Mouse (Mus musculus) megakaryocyte, embryonic 14.5 days (primary cell): ENCODE results near the gene Itfg2. TPM values are rescaled to one million over a fixed set of nuclear protein-coding genes. Genes with fewer than 3 reads are reported as not detected.

Experiments
- H3K27me3 ChIP-seq: replicated peaks from 2 replicates; pipeline ENCODE3; 2012; ENCODE audit warnings: inconsistent platforms
- H3K36me3 ChIP-seq: replicated peaks from 2 replicates; pipeline ENCODE3; 2012; ENCODE audit warnings: low read length, inconsistent platforms, mixed read lengths
- H3K4me1 ChIP-seq: 2 replicates; pipeline ENCODE4 v1.6.1; 2012; ENCODE audit warnings: inconsistent platforms
- H3K4me3 ChIP-seq: replicated peaks from 2 replicates; pipeline ENCODE3; 2012; ENCODE audit warnings: moderate library complexity, mild to moderate bottlenecking, inconsistent platforms
- H3K9me3 ChIP-seq: 2 replicates; pipeline ENCODE4 v1.6.1; 2012; ENCODE audit warnings: inconsistent platforms
- FLI1 ChIP-seq: IDR thresholded peaks from 2 replicates; pipeline ENCODE4 v1.6.1; 2012; ENCODE audit warnings: low read length, inconsistent platforms, mixed read lengths
- GATA1 ChIP-seq: IDR thresholded peaks from 3 replicates; pipeline ENCODE4 v1.6.1; 2012; ENCODE audit warnings: mixed read lengths, low read length, inconsistent platforms, borderline replicate concordance
- polyA plus RNA-seq: library from polyadenylated mRNA; stranded (reverse); fragments of >175 nt; gene quantifications from 2 replicates; pipeline ENCODE4 v1.2.3, GENCODE M21; 2012; ENCODE audit warnings: low replicate concordance; ENCODE audit not compliant: insufficient read depth

Itfg2 gene
- polyA plus RNA-seq, 1 experiment: 10.0 TPM

DNA sequence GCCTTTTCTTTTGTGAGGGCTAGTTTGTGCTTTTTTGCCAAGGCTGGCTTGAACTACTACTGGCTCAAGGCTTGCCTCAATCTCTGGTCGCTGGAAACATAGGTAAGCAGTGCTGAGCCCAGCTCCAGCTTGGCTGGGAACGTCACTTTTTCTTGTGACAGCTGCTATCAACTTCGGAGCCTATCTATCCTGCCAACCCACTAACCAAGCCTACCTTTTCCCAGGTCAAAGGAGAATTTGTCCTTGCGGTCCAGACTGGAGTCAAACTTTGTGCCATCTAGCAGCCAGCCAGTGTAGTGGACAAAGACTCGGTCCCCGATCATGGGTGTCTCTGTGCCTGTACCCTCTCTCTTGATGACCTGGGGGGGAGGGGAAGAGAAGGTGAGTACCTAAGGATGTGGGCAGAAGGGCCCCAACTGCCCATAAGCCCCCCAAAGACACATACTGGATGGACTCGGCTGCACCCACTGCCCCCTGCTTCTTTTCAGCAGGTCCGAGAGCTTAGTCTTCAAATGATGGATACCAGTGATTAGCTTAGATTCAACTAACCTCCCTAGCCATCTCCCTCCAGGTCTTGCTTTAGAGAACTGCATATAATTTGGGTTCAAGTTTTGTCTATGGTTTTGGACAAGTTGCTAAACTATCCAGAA is 11.8 kb upstream of the Itfg2 start:
- peak overlapping the region; percentile 7 for H3K4me3 ChIP-seq
- no peaks in the 10 kb centered on the region for H3K27me3 ChIP-seq
- peaks cover 53% of the 10 kb centered on the region for H3K36me3 ChIP-seq
- no peaks in the 10 kb centered on the region for H3K9me3 ChIP-seq
- peaks cover 43% of the 10 kb centered on the region for H3K4me1 ChIP-seq
- no peak for TF ChIP-seq FLI1
- no peak for TF ChIP-seq GATA1

GRCm38 (mm10) chr6:128435474-128435873 is 10.7 kb upstream of the Itfg2 start:
- peaks cover 41% of the 10 kb centered on the region for H3K4me1 ChIP-seq
- H3K9me3 ChIP-seq: no peaks in the 10 kb centered on the region
- H3K4me3 ChIP-seq: no peak overlapping the region
- H3K27me3 ChIP-seq: no peaks in the 10 kb centered on the region
- TF ChIP-seq FLI1 (no peak), GATA1 (no peak)
- peaks cover 62% of the 10 kb centered on the region for H3K36me3 ChIP-seq

DNA sequence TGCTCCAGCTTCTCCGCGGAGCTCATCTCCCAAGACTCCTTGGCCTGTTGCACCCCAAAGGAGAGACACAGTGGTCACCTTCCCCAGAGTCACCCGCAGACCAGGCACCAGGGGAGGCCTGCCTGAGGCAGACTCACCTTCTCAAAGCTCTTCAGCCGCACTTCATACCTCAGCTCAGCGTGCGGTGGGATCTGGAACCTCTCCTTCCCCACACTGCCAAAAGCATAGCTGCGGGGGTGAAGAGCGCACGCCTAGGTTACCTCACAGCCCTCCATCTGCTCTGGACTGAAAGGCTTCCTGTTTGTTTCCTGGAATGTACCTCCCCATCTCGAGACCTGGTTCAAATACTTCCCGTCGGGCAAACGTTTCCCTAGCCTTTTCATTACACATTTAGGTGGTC is 8.8 kb upstream of the Itfg2 start:
- Histone ChIP-seq H3K4me1 (peaks cover 29% of the 10 kb centered on the region), H3K36me3 (peaks cover 80% of the 10 kb centered on the region), H3K9me3 (no peaks in the 10 kb centered on the region), H3K27me3 (no peaks in the 10 kb centered on the region), H3K4me3 (no peak overlapping the region)
- no peak for TF ChIP-seq FLI1
- no peak for TF ChIP-seq GATA1

DNA sequence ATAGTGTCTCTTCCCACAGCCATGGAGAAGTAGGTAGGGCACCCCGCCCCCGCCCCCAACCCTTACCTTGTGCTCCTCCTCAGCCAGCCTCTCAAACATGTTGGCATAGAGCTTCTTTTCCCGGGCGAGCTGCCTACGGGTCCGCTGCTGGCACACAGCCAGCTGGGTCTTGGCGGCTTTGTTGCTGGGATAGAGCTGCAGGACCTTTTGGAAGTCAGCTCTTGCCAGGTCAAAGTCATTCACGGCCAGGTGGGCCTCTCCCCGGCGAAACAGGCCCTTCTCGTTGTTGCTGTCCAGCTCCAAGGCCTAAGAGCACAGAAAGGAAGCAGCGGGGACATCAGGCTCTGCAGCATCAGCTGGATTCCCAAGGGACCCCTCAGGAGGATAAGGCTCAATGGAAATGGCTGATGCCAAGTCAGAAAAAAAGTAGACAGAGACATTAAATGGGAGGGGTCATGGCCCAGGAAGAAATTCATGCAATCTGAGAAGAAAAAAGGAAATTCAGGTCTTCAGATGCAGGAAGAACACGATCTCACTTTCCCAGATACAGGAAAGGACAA is 7.7 kb upstream of the Itfg2 start:
- Histone ChIP-seq H3K4me3 (no peak overlapping the region), H3K27me3 (no peaks in the 10 kb centered on the region), H3K36me3 (peaks cover 91% of the 10 kb centered on the region), H3K9me3 (no peaks in the 10 kb centered on the region), H3K4me1 (peaks cover 27% of the 10 kb centered on the region)
- no peak for TF ChIP-seq FLI1

- Histone ChIP-seq H3K4me3 (no peak overlapping the region), H3K9me3 (no peaks in the 10 kb centered on the region), H3K36me3 (peaks cover 77% of the 10 kb centered on the region), H3K4me1 (peaks cover 6% of the 10 kb centered on the region), H3K27me3 (no peaks in the 10 kb centered on the region)
- TF ChIP-seq GATA1: no peak
- no peak for TF ChIP-seq FLI1
These were observed 5.1 kb upstream of the Itfg2 start for GRCm38 (mm10) chr6:128429826-128430225.

GRCm38 (mm10) chr6:128429300-128429699 is 4.6 kb upstream of the Itfg2 start:
- H3K36me3 ChIP-seq: peaks cover 71% of the 10 kb centered on the region
- peaks cover 7% of the 10 kb centered on the region for H3K4me1 ChIP-seq
- no peaks in the 10 kb centered on the region for H3K27me3 ChIP-seq
- TF ChIP-seq FLI1: no peak
- no peak for TF ChIP-seq GATA1
- H3K4me3 ChIP-seq: no peak overlapping the region
- no peaks in the 10 kb centered on the region for H3K9me3 ChIP-seq

- no peaks in the 10 kb centered on the region for H3K9me3 ChIP-seq
- H3K4me3 ChIP-seq: no peak overlapping the region
- peaks cover 54% of the 10 kb centered on the region for H3K36me3 ChIP-seq
- peaks cover 12% of the 10 kb centered on the region for H3K4me1 ChIP-seq
- TF ChIP-seq GATA1 (no peak), FLI1 (no peak)
- no peaks in the 10 kb centered on the region for H3K27me3 ChIP-seq
These were observed 2.8 kb upstream of the Itfg2 start for GRCm38 (mm10) chr6:128427571-128427970.

- Histone ChIP-seq H3K4me1 (peaks cover 31% of the 10 kb centered on the region), H3K36me3 (peaks cover 30% of the 10 kb centered on the region)
These were observed 315 bp upstream of the Itfg2 start for GRCm38 (mm10) chr6:128425046-128425445.

GRCm38 (mm10) chr6:128423496-128424268 is 1.0 kb downstream of the Itfg2 start:
- H3K4me3 ChIP-seq: peak overlapping the region; percentile 98
- no peaks in the 10 kb centered on the region for H3K27me3 ChIP-seq
- peaks cover 18% of the 10 kb centered on the region for H3K36me3 ChIP-seq

More at GRCm38 (mm10) chr6:128425046-128425445, 315 bp upstream of the Itfg2 start:
- H3K27me3 ChIP-seq: no peaks in the 10 kb centered on the region
- H3K9me3 ChIP-seq: no peaks in the 10 kb centered on the region
- TF ChIP-seq FLI1 (no peak), GATA1 (no peak)
- peak overlapping the region; percentile 98 for H3K4me3 ChIP-seq

DNA sequence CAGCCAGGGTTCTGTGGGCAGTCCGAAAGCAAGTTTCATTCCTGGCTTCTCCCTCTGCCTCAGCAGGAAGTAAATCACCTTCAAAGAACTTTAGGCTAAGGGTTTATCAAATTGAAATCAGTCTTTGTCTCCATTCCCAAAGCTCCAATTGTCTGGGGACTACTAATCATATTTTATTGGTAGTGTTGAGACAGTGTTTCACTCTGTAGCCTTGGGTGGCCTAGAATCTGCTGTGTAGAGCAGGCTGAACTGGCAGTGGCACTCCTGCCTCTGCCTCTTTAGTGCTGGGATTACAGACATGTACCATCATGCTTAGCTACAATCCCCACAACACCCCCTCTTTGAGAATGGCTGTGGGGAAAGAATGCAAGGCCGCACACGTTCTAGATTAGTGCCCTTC is 3.3 kb downstream of the Itfg2 start:
- TF ChIP-seq FLI1 (no peak), GATA1 (no peak)
- Histone ChIP-seq H3K4me3 (peak overlapping the region; percentile 75), H3K27me3 (no peaks in the 10 kb centered on the region), H3K9me3 (no peaks in the 10 kb centered on the region), H3K4me1 (peaks cover 36% of the 10 kb centered on the region), H3K36me3 (no peaks in the 10 kb centered on the region)

More at GRCm38 (mm10) chr6:128423496-128424268, 1.0 kb downstream of the Itfg2 start:
- Histone ChIP-seq H3K9me3 (no peaks in the 10 kb centered on the region), H3K4me1 (peaks cover 30% of the 10 kb centered on the region)
- TF ChIP-seq GATA1: no peak
- TF ChIP-seq FLI1: no peak
